Mouse (Mus musculus) T-helper 2 cell (primary cell): ENCODE data around the gene Gm17349.

Source experiments
- in situ Hi-C: fragments of 300-600 bp; cut with MboI, MseI; formaldehyde crosslinking; loops from one replicate; pipeline ENCODE4 v1.15.1; 2025; ENCODE audit warnings: high pct_unique_total_duplicates

Gm17349 gene

GRCm38 (mm10) chr15:99705440-99706048, at the start of gene Gm17349:
Gm17349 (minus strand) TSS chr15:99705490.
- in situ Hi-C loops: no loop called here

GRCm38 (mm10) chr15:99754204-99754603, 48.9 kb upstream of the Gm17349 start:
- in situ Hi-C loops: loop anchor here (10.0 kb wide), 1 partner anchor 1539 kb away; no protein-coding TSS in a partner anchor

- in situ Hi-C loops: no loop called here
These were observed 34.9 kb upstream of the Gm17349 start for GRCm38 (mm10) chr15:99740229-99740628.

- in situ Hi-C loops: no loop called here
These were observed 31.4 kb upstream of the Gm17349 start for GRCm38 (mm10) chr15:99736675-99737074.

- in situ Hi-C loops: no loop called here
These were observed 30.3 kb upstream of the Gm17349 start for GRCm38 (mm10) chr15:99735631-99736030.

GRCm38 (mm10) chr15:99733186-99733585, 27.9 kb upstream of the Gm17349 start:
- in situ Hi-C loops: no loop called here

- in situ Hi-C loops: no loop called here
These were observed 26.4 kb upstream of the Gm17349 start for GRCm38 (mm10) chr15:99731678-99732077.

- in situ Hi-C loops: no loop called here
These were observed 25.9 kb upstream of the Gm17349 start for GRCm38 (mm10) chr15:99731167-99731566.

- in situ Hi-C loops: loop anchor here (5.0 kb wide), 1 partner anchor 53 kb away; no protein-coding TSS in a partner anchor
These were observed 23.9 kb upstream of the Gm17349 start for GRCm38 (mm10) chr15:99729056-99729783.

GRCm38 (mm10) chr15:99728211-99728610, 22.9 kb upstream of the Gm17349 start:
- in situ Hi-C loops: loop anchor here (5.0 kb wide), 1 partner anchor 54 kb away; no protein-coding TSS in a partner anchor

- in situ Hi-C loops: loop anchor here (5.0 kb wide), 1 partner anchor 55 kb away; no protein-coding TSS in a partner anchor
These were observed 22.2 kb upstream of the Gm17349 start for GRCm38 (mm10) chr15:99727525-99727924.

GRCm38 (mm10) chr15:99727039-99727438, 21.7 kb upstream of the Gm17349 start:
- in situ Hi-C loops: loop anchor here (5.0 kb wide), 1 partner anchor 55 kb away; no protein-coding TSS in a partner anchor

GRCm38 (mm10) chr15:99726549-99726948, 21.3 kb upstream of the Gm17349 start:
- in situ Hi-C loops: loop anchor here (5.0 kb wide), 1 partner anchor 56 kb away; no protein-coding TSS in a partner anchor

- in situ Hi-C loops: loop anchor here (5.0 kb wide), 1 partner anchor 57 kb away; no protein-coding TSS in a partner anchor
These were observed 20.3 kb upstream of the Gm17349 start, which contains the start of gene Cox14 for GRCm38 (mm10) chr15:99725341-99726155. Cox14 (plus strand) TSS chr15:99725618.

GRCm38 (mm10) chr15:99724292-99725021, 19.2 kb upstream of the Gm17349 start:
- in situ Hi-C loops: loop anchor here (5.0 kb wide), 1 partner anchor 58 kb away; no protein-coding TSS in a partner anchor

GRCm38 (mm10) chr15:99723515-99724291, 18.4 kb upstream of the Gm17349 start:
- in situ Hi-C loops: no loop called here

GRCm38 (mm10) chr15:99723120-99723514, 17.8 kb upstream of the Gm17349 start:
- in situ Hi-C loops: no loop called here

GRCm38 (mm10) chr15:99721921-99722743, 16.8 kb upstream of the Gm17349 start:
- in situ Hi-C loops: no loop called here

- in situ Hi-C loops: no loop called here
These were observed 14.6 kb upstream of the Gm17349 start for GRCm38 (mm10) chr15:99719865-99720264.
